Mouse (Mus musculus): ENCODE data around the gene Sparc. TPM values are rescaled to one million over a fixed set of nuclear protein-coding genes. Genes with fewer than 3 reads are reported as not detected.

The Sparc gene
- polyA plus RNA-seq, 1 experiment = 585 TPM

GRCm38 (mm10) chr11:55415036-55415704, 7.8 kb downstream of the Sparc start:
- Histone ChIP-seq H3K36me3 (ENCODE audit: control insufficient read depth, insufficient read depth, low read length) (no peaks in the 10 kb centered on the region), H3K4me1 (ENCODE audit: control insufficient read depth, insufficient read depth, low read length) (peaks cover 3% of the 10 kb centered on the region; the same call in 1 of the 2 replicates), H3K27ac (ENCODE audit: insufficient read depth, low read depth, low read length) (peak overlapping the region; percentile 74), H3K4me3 (ENCODE audit: insufficient read depth, low read depth, low read length) (no peak overlapping the region), H3K27me3 (replicated peaks; ENCODE audit: control insufficient read depth, insufficient read depth, low read length) (no peaks in the 10 kb centered on the region)
- WGBS = 30% methylated on average over 9 of the region's 9 CpGs
- peak; percentile 65 for DNase-seq
- TF ChIP-seq CTCF (conservative IDR thresholded peaks at IDR 0.05; ENCODE audit: insufficient read depth, insufficient read length, low read depth, low read length) (no peak), POLR2A (IDR thresholded peaks at IDR 0.05; ENCODE audit: low read depth, low read length) (no peak)

- no peaks in the 10 kb centered on the region for H3K36me3 ChIP-seq (ENCODE audit: control insufficient read depth, insufficient read depth, low read length)
- H3K27me3 ChIP-seq (replicated peaks; ENCODE audit: control insufficient read depth, insufficient read depth, low read length) = no peaks in the 10 kb centered on the region
- peaks cover 3% of the 10 kb centered on the region; the same call in 1 of the 2 replicates for H3K4me1 ChIP-seq (ENCODE audit: control insufficient read depth, insufficient read depth, low read length)
- H3K27ac ChIP-seq (ENCODE audit: insufficient read depth, low read depth, low read length) = peak overlapping the region; percentile 12; the same call in 1 of the 2 replicates
- TF ChIP-seq CTCF (conservative IDR thresholded peaks at IDR 0.05; ENCODE audit: insufficient read depth, insufficient read length, low read depth, low read length) (no peak), POLR2A (IDR thresholded peaks at IDR 0.05; ENCODE audit: low read depth, low read length) (no peak)
- DNase-seq = peak; percentile 60
- H3K4me3 ChIP-seq (ENCODE audit: insufficient read depth, low read depth, low read length) = no peak overlapping the region
- WGBS = 38% methylated on average over 5 of the region's 5 CpGs
These were observed 8.7 kb downstream of the Sparc start for GRCm38 (mm10) chr11:55414314-55414713.

GRCm38 (mm10) chr11:55413416-55413796, 9.6 kb downstream of the Sparc start:
- WGBS = 74% methylated on average over 2 of the region's 2 CpGs
- no peak for TF ChIP-seq POLR2A (IDR thresholded peaks at IDR 0.05; ENCODE audit: low read depth, low read length)
- no peak for DNase-seq

GRCm38 (mm10) chr11:55412680-55413415, 10.1 kb downstream of the Sparc start:
- 83% methylated on average over 10 of the region's 10 CpGs for WGBS
- H3K27me3 ChIP-seq (replicated peaks; ENCODE audit: control insufficient read depth, insufficient read depth, low read length) = no peaks in the 10 kb centered on the region

More at GRCm38 (mm10) chr11:55413416-55413796, 9.6 kb downstream of the Sparc start:
- Histone ChIP-seq H3K4me1 (ENCODE audit: control insufficient read depth, insufficient read depth, low read length) (peaks cover 3% of the 10 kb centered on the region; the same call in 1 of the 2 replicates), H3K36me3 (ENCODE audit: control insufficient read depth, insufficient read depth, low read length) (no peaks in the 10 kb centered on the region), H3K4me3 (ENCODE audit: insufficient read depth, low read depth, low read length) (no peak overlapping the region), H3K27ac (ENCODE audit: insufficient read depth, low read depth, low read length) (no peak overlapping the region), H3K27me3 (replicated peaks; ENCODE audit: control insufficient read depth, insufficient read depth, low read length) (no peaks in the 10 kb centered on the region)

GRCm38 (mm10) chr11:55412034-55412433, 10.9 kb downstream of the Sparc start:
- Histone ChIP-seq H3K36me3 (ENCODE audit: control insufficient read depth, insufficient read depth, low read length) (no peaks in the 10 kb centered on the region), H3K4me1 (ENCODE audit: control insufficient read depth, insufficient read depth, low read length) (peaks cover 5% of the 10 kb centered on the region), H3K4me3 (ENCODE audit: insufficient read depth, low read depth, low read length) (no peak overlapping the region), H3K27me3 (replicated peaks; ENCODE audit: control insufficient read depth, insufficient read depth, low read length) (no peaks in the 10 kb centered on the region), H3K27ac (ENCODE audit: insufficient read depth, low read depth, low read length) (peak overlapping the region; percentile 4; the same call in 1 of the 2 replicates)
- TF ChIP-seq CTCF (conservative IDR thresholded peaks at IDR 0.05; ENCODE audit: insufficient read depth, insufficient read length, low read depth, low read length) (no peak), POLR2A (IDR thresholded peaks at IDR 0.05; ENCODE audit: low read depth, low read length) (no peak)
- peak; percentile 36 for DNase-seq
- 80% methylated on average over 7 of the region's 7 CpGs for WGBS

More at GRCm38 (mm10) chr11:55412680-55413415, 10.1 kb downstream of the Sparc start:
- DNase-seq = no peak
- peak overlapping the region; percentile 4; the same call in 1 of the 2 replicates for H3K27ac ChIP-seq (ENCODE audit: insufficient read depth, low read depth, low read length)
- TF ChIP-seq CTCF (conservative IDR thresholded peaks at IDR 0.05; ENCODE audit: insufficient read depth, insufficient read length, low read depth, low read length) (no peak), POLR2A (IDR thresholded peaks at IDR 0.05; ENCODE audit: low read depth, low read length) (no peak)
- no peak overlapping the region for H3K4me3 ChIP-seq (ENCODE audit: insufficient read depth, low read depth, low read length)
- H3K4me1 ChIP-seq (ENCODE audit: control insufficient read depth, insufficient read depth, low read length) = peaks cover 3% of the 10 kb centered on the region; the same call in 1 of the 2 replicates
- H3K36me3 ChIP-seq (ENCODE audit: control insufficient read depth, insufficient read depth, low read length) = no peaks in the 10 kb centered on the region

- H3K4me3 ChIP-seq (ENCODE audit: insufficient read depth, low read depth, low read length) = no peak overlapping the region
- 36% methylated on average over 3 of the region's 3 CpGs for WGBS
- H3K27ac ChIP-seq (ENCODE audit: insufficient read depth, low read depth, low read length) = peak overlapping the region; percentile 63
- H3K27me3 ChIP-seq (replicated peaks; ENCODE audit: control insufficient read depth, insufficient read depth, low read length) = no peaks in the 10 kb centered on the region
- H3K4me1 ChIP-seq (ENCODE audit: control insufficient read depth, insufficient read depth, low read length) = peaks cover 10% of the 10 kb centered on the region
- no peak for TF ChIP-seq CTCF (conservative IDR thresholded peaks at IDR 0.05; ENCODE audit: insufficient read depth, insufficient read length, low read depth, low read length)
- no peak for TF ChIP-seq POLR2A (IDR thresholded peaks at IDR 0.05; ENCODE audit: low read depth, low read length)
- H3K36me3 ChIP-seq (ENCODE audit: control insufficient read depth, insufficient read depth, low read length) = peaks cover 2% of the 10 kb centered on the region; the same call in 1 of the 2 replicates
- peak; percentile 38 for DNase-seq
These were observed 12.5 kb downstream of the Sparc start for GRCm38 (mm10) chr11:55410502-55410901.

- H3K36me3 ChIP-seq (ENCODE audit: control insufficient read depth, insufficient read depth, low read length) = peaks cover 2% of the 10 kb centered on the region; the same call in 1 of the 2 replicates
- H3K27ac ChIP-seq (ENCODE audit: insufficient read depth, low read depth, low read length) = peak overlapping the region; percentile 3; the same call in 1 of the 2 replicates
These were observed 13.0 kb downstream of the Sparc start for GRCm38 (mm10) chr11:55410005-55410404.

More at GRCm38 (mm10) chr11:55410005-55410404, 13.0 kb downstream of the Sparc start:
- no peak for DNase-seq
- TF ChIP-seq CTCF (conservative IDR thresholded peaks at IDR 0.05; ENCODE audit: insufficient read depth, insufficient read length, low read depth, low read length) = no peak
- H3K27me3 ChIP-seq (replicated peaks; ENCODE audit: control insufficient read depth, insufficient read depth, low read length) = no peaks in the 10 kb centered on the region
- H3K4me3 ChIP-seq (ENCODE audit: insufficient read depth, low read depth, low read length) = no peak overlapping the region
- peaks cover 11% of the 10 kb centered on the region for H3K4me1 ChIP-seq (ENCODE audit: control insufficient read depth, insufficient read depth, low read length)
- 78% methylated on average over 3 of the region's 3 CpGs for WGBS

Measured in kidney, adult 2 months (tissue).